Mouse (Mus musculus): ENCODE measurements around the gene Dctpp1. TPM values are rescaled to one million over a fixed set of nuclear protein-coding genes. Genes with fewer than 3 reads are reported as not detected.

The Dctpp1 gene
- polyA plus RNA-seq, 1 experiment from 2014 or later: 138 TPM

- Histone ChIP-seq H3K27me3 (ENCODE audit: control insufficient read depth, insufficient read depth, low read length) (no peaks in the 10 kb centered on the region), H3K9ac (replicated peaks; ENCODE audit: low read depth, low read length) (peak overlapping the region; percentile 91), H3K27ac (ENCODE audit: low read depth, low read length) (peak overlapping the region; percentile 80), H3K4me2 (ENCODE audit: low read depth, low read length) (peak overlapping the region; percentile 88), H3K9me3 (ENCODE audit: control insufficient read depth, low read length) (0 out of 2 replicates have a peak, but pooled peaks cover 2% of the 10 kb centered on the region), H3K4me3 (ENCODE audit: low read depth, low read length) (peak overlapping the region; percentile 88), H3K36me3 (ENCODE audit: control insufficient read depth, insufficient read depth, low read length) (no peaks in the 10 kb centered on the region), H3K4me1 (ENCODE audit: control insufficient read depth, insufficient read depth, low read length) (peaks cover 12% of the 10 kb centered on the region)
- WGBS: 17% methylated on average over 47 of the region's 50 CpGs
- peak; percentile 67 for ATAC-seq (ENCODE audit: low read depth)
Measured at GRCm38 (mm10) chr7:127273118-127273923, 12.8 kb upstream of the Dctpp1 start.

- Histone ChIP-seq H3K4me2 (ENCODE audit: low read depth, low read length) (peak overlapping the region; percentile 88; the same call in 1 of the 2 replicates), H3K4me1 (ENCODE audit: control insufficient read depth, insufficient read depth, low read length) (peaks cover 12% of the 10 kb centered on the region), H3K27me3 (ENCODE audit: control insufficient read depth, insufficient read depth, low read length) (no peaks in the 10 kb centered on the region), H3K27ac (ENCODE audit: low read depth, low read length) (no peak overlapping the region), H3K4me3 (ENCODE audit: low read depth, low read length) (peak overlapping the region; percentile 88; the same call in 1 of the 2 replicates), H3K9ac (replicated peaks; ENCODE audit: low read depth, low read length) (no peak overlapping the region), H3K36me3 (ENCODE audit: control insufficient read depth, insufficient read depth, low read length) (no peaks in the 10 kb centered on the region), H3K9me3 (ENCODE audit: control insufficient read depth, low read length) (0 out of 2 replicates have a peak, but pooled peaks cover 3% of the 10 kb centered on the region)
- 91% methylated on average over 15 of the region's 15 CpGs for WGBS
- no peak for ATAC-seq (ENCODE audit: low read depth)
Measured at GRCm38 (mm10) chr7:127272566-127272965, 12.1 kb upstream of the Dctpp1 start.

DNA sequence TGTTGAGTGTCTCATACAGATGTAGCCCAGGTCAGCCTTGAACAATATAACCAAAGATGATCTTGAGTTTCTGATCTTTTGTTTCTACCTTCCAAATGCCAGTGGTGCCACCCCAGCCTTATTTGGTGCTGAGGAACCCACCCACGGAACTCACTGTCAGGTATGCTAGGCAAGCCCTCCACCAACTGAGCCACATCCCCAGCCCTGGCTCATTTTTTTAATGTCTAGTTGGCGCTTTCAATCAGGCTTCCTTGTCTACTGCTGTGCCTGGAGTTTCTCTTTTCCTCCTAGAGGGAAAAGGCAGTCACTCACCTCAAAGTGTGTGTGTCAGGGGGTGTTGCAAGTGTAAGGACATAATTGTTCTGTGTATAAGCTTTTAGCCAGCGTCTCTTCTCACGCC lies 10.6 kb upstream of the Dctpp1 start:
- no peaks in the 10 kb centered on the region for H3K27me3 ChIP-seq (ENCODE audit: control insufficient read depth, insufficient read depth, low read length)
- H3K9ac ChIP-seq (replicated peaks; ENCODE audit: low read depth, low read length): no peak overlapping the region
- H3K4me3 ChIP-seq (ENCODE audit: low read depth, low read length): no peak overlapping the region
- WGBS: 93% methylated on average over 4 of the region's 4 CpGs
- no peaks in the 10 kb centered on the region for H3K36me3 ChIP-seq (ENCODE audit: control insufficient read depth, insufficient read depth, low read length)
- H3K27ac ChIP-seq (ENCODE audit: low read depth, low read length): no peak overlapping the region
- no peak for ATAC-seq (ENCODE audit: low read depth)
- 0 out of 2 replicates have a peak, but pooled peaks cover 3% of the 10 kb centered on the region for H3K9me3 ChIP-seq (ENCODE audit: control insufficient read depth, low read length)
- no peak overlapping the region for H3K4me2 ChIP-seq (ENCODE audit: low read depth, low read length)
- H3K4me1 ChIP-seq (ENCODE audit: control insufficient read depth, insufficient read depth, low read length): peaks cover 12% of the 10 kb centered on the region

DNA sequence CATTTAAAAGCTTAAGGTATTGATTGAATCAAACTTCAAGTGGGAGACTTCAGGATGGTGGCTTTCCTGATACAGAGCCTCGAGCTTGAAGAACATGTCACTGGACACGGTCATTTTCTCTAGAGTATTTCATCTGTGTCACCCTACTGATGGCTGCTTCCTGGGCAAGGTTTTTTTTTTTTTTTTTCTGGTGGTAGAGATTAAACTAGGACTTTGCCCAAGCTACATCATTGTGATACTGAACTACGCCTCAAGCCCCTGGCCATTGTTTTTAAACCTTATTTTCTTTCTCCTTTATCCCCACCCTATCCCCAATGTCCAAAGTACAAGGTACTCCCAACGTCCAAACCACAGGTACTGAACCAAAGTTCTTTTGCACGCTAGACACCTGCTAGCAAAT lies 10.2 kb upstream of the Dctpp1 start:
- 95% methylated on average over 5 of the region's 5 CpGs for WGBS
- no peaks in the 10 kb centered on the region for H3K36me3 ChIP-seq (ENCODE audit: control insufficient read depth, insufficient read depth, low read length)
- no peak overlapping the region for H3K4me2 ChIP-seq (ENCODE audit: low read depth, low read length)
- no peak overlapping the region for H3K27ac ChIP-seq (ENCODE audit: low read depth, low read length)
- H3K27me3 ChIP-seq (ENCODE audit: control insufficient read depth, insufficient read depth, low read length): no peaks in the 10 kb centered on the region
- H3K4me1 ChIP-seq (ENCODE audit: control insufficient read depth, insufficient read depth, low read length): peaks cover 12% of the 10 kb centered on the region
- no peak overlapping the region for H3K4me3 ChIP-seq (ENCODE audit: low read depth, low read length)
- H3K9ac ChIP-seq (replicated peaks; ENCODE audit: low read depth, low read length): no peak overlapping the region
- ATAC-seq (ENCODE audit: low read depth): no peak
- H3K9me3 ChIP-seq (ENCODE audit: control insufficient read depth, low read length): 0 out of 2 replicates have a peak, but pooled peaks cover 3% of the 10 kb centered on the region

- no peaks in the 10 kb centered on the region for H3K27me3 ChIP-seq (ENCODE audit: control insufficient read depth, insufficient read depth, low read length)
- H3K9ac ChIP-seq (replicated peaks; ENCODE audit: low read depth, low read length): no peak overlapping the region
- no peak overlapping the region for H3K4me2 ChIP-seq (ENCODE audit: low read depth, low read length)
- no peak overlapping the region for H3K27ac ChIP-seq (ENCODE audit: low read depth, low read length)
- 0 out of 2 replicates have a peak, but pooled peaks cover 3% of the 10 kb centered on the region for H3K9me3 ChIP-seq (ENCODE audit: control insufficient read depth, low read length)
- no peak for ATAC-seq (ENCODE audit: low read depth)
- no peak overlapping the region for H3K4me3 ChIP-seq (ENCODE audit: low read depth, low read length)
- WGBS: 89% methylated on average over 2 of the region's 2 CpGs
- H3K36me3 ChIP-seq (ENCODE audit: control insufficient read depth, insufficient read depth, low read length): no peaks in the 10 kb centered on the region
- H3K4me1 ChIP-seq (ENCODE audit: control insufficient read depth, insufficient read depth, low read length): peaks cover 12% of the 10 kb centered on the region
Measured at GRCm38 (mm10) chr7:127270256-127270655, 9.7 kb upstream of the Dctpp1 start.

GRCm38 (mm10) chr7:127263526-127263925 lies 3.0 kb upstream of the Dctpp1 start:
- Histone ChIP-seq H3K27me3 (ENCODE audit: control insufficient read depth, insufficient read depth, low read length) (no peaks in the 10 kb centered on the region), H3K9me3 (ENCODE audit: control insufficient read depth, low read length) (0 out of 2 replicates have a peak, but pooled peaks cover 3% of the 10 kb centered on the region), H3K4me1 (ENCODE audit: control insufficient read depth, insufficient read depth, low read length) (peaks cover 6% of the 10 kb centered on the region; the same call in 1 of the 2 replicates), H3K36me3 (ENCODE audit: control insufficient read depth, insufficient read depth, low read length) (no peaks in the 10 kb centered on the region), H3K9ac (replicated peaks; ENCODE audit: low read depth, low read length) (no peak overlapping the region), H3K27ac (ENCODE audit: low read depth, low read length) (no peak overlapping the region), H3K4me2 (ENCODE audit: low read depth, low read length) (no peak overlapping the region), H3K4me3 (ENCODE audit: low read depth, low read length) (no peak overlapping the region)
- WGBS: 96% methylated on average over 3 of the region's 3 CpGs
- no peak for ATAC-seq (ENCODE audit: low read depth)

DNA sequence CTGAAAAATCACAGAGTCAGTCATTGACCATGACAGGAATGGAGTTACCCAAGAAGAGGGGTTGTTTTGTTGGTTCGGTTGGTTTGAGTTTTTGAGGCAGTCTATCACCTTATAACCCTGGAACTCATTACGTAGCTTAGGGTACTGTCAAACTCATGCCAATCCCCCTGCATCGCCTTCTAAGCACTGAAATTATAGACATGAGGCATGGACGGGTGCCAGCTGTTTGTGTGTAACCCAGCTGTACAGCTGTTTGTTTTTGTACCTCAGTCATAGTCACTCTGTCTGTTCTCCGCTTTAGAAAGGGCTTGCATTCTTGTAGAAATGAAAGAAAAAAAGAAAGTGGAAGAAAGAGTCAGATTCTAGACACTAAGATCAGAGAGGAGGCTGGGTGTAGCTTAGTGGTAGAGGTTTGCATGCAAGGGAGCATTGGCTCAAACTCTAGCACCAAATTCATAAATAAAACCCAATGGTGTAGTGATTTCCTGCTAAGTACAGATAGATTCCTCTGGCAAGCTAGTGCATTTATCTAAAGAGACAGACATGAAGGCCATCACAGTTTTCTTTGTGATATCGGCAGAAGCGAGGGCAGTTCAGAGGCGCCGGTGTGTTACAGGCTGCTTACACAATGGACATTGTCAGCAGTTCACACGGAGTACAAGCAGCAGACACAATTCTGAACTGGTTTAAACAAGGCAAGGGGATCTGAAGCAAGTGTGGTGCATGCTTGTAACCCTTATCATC lies 1.9 kb upstream of the Dctpp1 start:
- 86% methylated on average over 10 of the region's 10 CpGs for WGBS
- Histone ChIP-seq H3K4me3 (ENCODE audit: low read depth, low read length) (no peak overlapping the region), H3K9ac (replicated peaks; ENCODE audit: low read depth, low read length) (no peak overlapping the region), H3K27me3 (ENCODE audit: control insufficient read depth, insufficient read depth, low read length) (no peaks in the 10 kb centered on the region), H3K36me3 (ENCODE audit: control insufficient read depth, insufficient read depth, low read length) (no peaks in the 10 kb centered on the region), H3K4me2 (ENCODE audit: low read depth, low read length) (no peak overlapping the region), H3K4me1 (ENCODE audit: control insufficient read depth, insufficient read depth, low read length) (peaks cover 6% of the 10 kb centered on the region; the same call in 1 of the 2 replicates), H3K9me3 (ENCODE audit: control insufficient read depth, low read length) (no peaks in the 10 kb centered on the region), H3K27ac (ENCODE audit: low read depth, low read length) (no peak overlapping the region)
- ATAC-seq (ENCODE audit: low read depth): no peak

DNA sequence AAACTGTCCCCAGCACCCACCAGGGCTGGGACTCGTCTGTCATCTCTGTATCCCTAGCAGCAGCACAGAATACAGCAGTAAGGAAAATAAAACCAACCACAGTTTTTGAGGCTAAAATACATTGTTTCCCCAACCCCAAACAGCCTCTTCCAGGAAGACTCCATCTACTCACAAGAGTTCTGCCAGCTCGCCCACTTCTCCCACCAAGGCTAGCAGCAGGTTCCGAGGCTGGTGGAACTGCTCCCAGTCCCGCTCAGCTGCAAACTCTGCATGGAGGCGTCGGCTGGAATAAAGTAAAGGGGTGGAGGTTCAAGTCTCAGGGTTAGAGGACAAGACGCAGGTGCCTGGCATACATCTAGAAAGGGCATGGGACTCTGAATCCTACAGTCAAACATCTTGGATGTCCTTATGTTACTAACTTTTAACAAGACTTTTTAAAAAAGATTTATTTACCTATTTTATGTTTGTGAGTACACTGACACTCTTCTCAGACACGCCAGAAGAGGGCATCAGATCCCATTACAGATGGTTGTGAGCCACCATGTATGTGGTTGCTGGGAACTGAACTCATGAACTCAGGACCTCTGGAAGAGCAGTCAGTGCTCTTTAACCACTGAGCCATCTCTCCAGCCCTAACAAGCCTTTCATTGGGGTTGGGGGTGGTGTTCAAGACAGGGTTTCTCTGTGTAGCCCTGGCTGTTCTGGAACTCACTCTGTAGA lies 1.2 kb downstream of the Dctpp1 start:
- WGBS: 75% methylated on average over 8 of the region's 8 CpGs
- Histone ChIP-seq H3K27ac (ENCODE audit: low read depth, low read length) (no peak overlapping the region), H3K4me2 (ENCODE audit: low read depth, low read length) (peak overlapping the region; percentile 70), H3K4me3 (ENCODE audit: low read depth, low read length) (no peak overlapping the region), H3K27me3 (ENCODE audit: control insufficient read depth, insufficient read depth, low read length) (no peaks in the 10 kb centered on the region), H3K36me3 (ENCODE audit: control insufficient read depth, insufficient read depth, low read length) (no peaks in the 10 kb centered on the region), H3K4me1 (ENCODE audit: control insufficient read depth, insufficient read depth, low read length) (peaks cover 13% of the 10 kb centered on the region; the same call in 1 of the 2 replicates), H3K9ac (replicated peaks; ENCODE audit: low read depth, low read length) (no peak overlapping the region), H3K9me3 (ENCODE audit: control insufficient read depth, low read length) (no peaks in the 10 kb centered on the region)
- ATAC-seq (ENCODE audit: low read depth): no peak

Measured in neural tube, embryonic 14.5 days (tissue).